Mouse (Mus musculus): Measurements from ENCODE around the gene Sumo1.
"Not testable (repeated sequence)": the region's sequence is repeated elsewhere in the genome, so short reads cannot be mapped to it uniquely, and the experiment has no call there.

GRCm38 (mm10) chr1:59646502-59646901 lies 24.1 kb downstream of the Sumo1 start:
- TF ChIP-seq CTCF (IDR thresholded peaks at IDR 0.05; ENCODE audit: control insufficient read depth, insufficient read depth, insufficient read length); CEBPB (IDR thresholded peaks at IDR 0.05; ENCODE audit: low read depth); MAX (IDR thresholded peaks at IDR 0.05); USF1 (IDR thresholded peaks at IDR 0.05; ENCODE audit: low read depth); FOSL1 (IDR thresholded peaks at IDR 0.05; ENCODE audit: insufficient read depth, low read length, poor library complexity, severe bottlenecking); MYOG (IDR thresholded peaks at IDR 0.05; ENCODE audit: control insufficient read depth, extremely low read depth, insufficient read length): not testable (repeated sequence)

Data from C2C12 (cell line).